Mouse (Mus musculus) adrenal gland, adult (tissue): ENCODE results near the gene Smo.
"Not testable (repeated sequence)": the region's sequence is repeated elsewhere in the genome, so short reads cannot be mapped to it uniquely, and the experiment has no call there.

Experiments
- DNase-seq, 2 experiments: peaks; one replicate each; pipeline ENCODE4 v3.0.0; 2022 to 2023; ENCODE audit warnings: low spot score in 1 of 2; ENCODE audit not compliant: inconsistent age in 2 of 2

The Smo gene

GRCm38 (mm10) chr6:29726576-29727200 lies 8.6 kb upstream of the Smo start:
- DNase-seq, result no peak

DNA sequence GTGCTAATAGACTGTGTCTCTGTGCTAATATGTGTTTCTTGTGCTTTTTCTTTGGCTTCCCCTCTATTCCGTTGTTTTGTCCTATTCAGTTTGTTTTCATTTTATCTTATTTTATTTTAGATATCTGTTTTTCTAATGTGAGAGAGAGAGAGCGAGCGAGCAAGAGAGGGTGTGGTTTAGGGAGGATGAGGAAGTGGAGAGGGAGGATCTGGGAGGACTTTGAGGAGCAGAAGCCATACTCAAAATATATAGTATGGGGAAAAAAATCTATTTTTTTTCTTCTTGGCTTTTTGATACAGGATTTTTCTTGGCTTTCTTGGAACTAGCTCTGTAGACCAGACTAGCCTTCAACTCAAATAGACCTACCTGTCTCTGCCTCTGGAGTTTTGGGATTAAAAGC lies 7.3 kb upstream of the Smo start:
- DNase-seq, result no peak

DNA sequence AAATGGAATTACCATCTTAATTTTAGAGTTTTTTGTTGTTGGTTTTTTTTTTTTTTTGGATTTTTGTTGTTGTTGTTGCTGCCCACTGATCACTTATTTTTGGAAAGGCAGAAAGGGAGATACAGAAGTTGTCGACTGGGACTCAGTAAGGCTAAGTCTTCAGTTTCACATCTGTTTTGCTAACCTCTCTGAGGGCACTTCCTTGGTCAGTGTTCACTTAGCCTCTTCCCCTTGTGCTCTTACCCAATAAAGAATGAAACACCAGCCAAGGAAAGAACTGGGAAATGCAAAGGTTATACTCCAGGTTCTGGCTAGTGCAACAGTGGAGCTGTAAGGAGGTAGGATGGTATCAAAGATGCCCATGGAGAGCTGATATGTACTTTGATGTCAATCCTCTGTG lies 5.8 kb upstream of the Smo start:
- DNase-seq, result no peak

GRCm38 (mm10) chr6:29735689-29736451 lies 567 bp downstream of the Smo start:
- peak; percentile 68 to 89 for DNase-seq

GRCm38 (mm10) chr6:29736610-29737458 lies 1.5 kb downstream of the Smo start:
- DNase-seq, result peak in 1 of 2 experiments; percentile 67

GRCm38 (mm10) chr6:29751466-29752152 lies 16.3 kb downstream of the Smo start:
- no peak for DNase-seq

- DNase-seq, result no peak
These were observed 18.0 kb downstream of the Smo start for GRCm38 (mm10) chr6:29753336-29753735.

GRCm38 (mm10) chr6:29756001-29756400 lies 20.7 kb downstream of the Smo start:
- no peak for DNase-seq

GRCm38 (mm10) chr6:29756476-29756875 lies 21.2 kb downstream of the Smo start:
- peak; percentile 24 to 74 for DNase-seq

DNA sequence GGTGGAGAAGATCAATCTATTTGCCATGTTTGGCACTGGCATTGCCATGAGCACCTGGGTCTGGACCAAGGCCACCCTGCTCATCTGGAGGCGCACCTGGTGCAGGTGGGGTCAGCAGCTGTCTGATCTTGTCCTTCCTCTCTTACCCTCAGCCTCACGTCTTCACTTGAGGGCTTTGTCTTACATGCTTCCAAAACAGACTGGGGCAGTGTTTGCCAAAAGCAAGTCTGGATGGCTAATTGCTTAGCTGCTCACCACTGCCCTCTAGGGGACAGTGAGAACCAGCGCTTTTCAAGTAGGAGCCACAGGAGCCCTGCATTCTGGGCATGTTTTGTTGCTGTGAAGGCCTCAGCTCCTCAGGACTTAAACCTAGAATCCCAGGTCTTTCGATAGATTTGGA lies 23.1 kb downstream of the Smo start:
- DNase-seq, result peak; percentile 67 to 89

- DNase-seq, result peak in 1 of 2 experiments; percentile 43
These were observed 23.8 kb downstream of the Smo start for GRCm38 (mm10) chr6:29759012-29759679.

- DNase-seq, result not testable (repeated sequence)
These were observed 25.1 kb downstream of the Smo start for GRCm38 (mm10) chr6:29760397-29760796.

GRCm38 (mm10) chr6:29761282-29761681 lies 26.0 kb downstream of the Smo start:
- no peak for DNase-seq

GRCm38 (mm10) chr6:29762524-29762923 lies 27.2 kb downstream of the Smo start:
- peak; percentile 36 to 78 for DNase-seq

DNA sequence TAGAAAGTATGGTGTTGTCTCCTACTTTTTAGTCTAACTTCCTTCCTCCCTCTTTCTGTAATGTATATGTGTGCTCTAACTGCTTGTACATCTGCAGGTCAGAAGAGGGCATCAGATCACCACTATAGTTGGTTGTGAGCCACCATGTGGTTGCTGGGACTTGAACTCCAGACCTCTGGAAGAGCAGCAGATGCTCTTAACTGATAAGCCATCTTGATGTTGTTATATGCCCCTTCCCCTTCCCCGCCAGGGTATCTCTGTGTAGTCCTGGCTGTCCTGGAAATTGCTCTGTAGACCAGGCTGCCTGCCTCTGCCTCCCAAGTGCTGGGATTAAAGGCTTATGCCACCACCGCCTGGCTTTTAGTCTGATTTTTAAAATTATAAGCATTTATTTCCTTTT lies 31.6 kb downstream of the Smo start:
- DNase-seq, result peak; percentile 20 to 51

DNA sequence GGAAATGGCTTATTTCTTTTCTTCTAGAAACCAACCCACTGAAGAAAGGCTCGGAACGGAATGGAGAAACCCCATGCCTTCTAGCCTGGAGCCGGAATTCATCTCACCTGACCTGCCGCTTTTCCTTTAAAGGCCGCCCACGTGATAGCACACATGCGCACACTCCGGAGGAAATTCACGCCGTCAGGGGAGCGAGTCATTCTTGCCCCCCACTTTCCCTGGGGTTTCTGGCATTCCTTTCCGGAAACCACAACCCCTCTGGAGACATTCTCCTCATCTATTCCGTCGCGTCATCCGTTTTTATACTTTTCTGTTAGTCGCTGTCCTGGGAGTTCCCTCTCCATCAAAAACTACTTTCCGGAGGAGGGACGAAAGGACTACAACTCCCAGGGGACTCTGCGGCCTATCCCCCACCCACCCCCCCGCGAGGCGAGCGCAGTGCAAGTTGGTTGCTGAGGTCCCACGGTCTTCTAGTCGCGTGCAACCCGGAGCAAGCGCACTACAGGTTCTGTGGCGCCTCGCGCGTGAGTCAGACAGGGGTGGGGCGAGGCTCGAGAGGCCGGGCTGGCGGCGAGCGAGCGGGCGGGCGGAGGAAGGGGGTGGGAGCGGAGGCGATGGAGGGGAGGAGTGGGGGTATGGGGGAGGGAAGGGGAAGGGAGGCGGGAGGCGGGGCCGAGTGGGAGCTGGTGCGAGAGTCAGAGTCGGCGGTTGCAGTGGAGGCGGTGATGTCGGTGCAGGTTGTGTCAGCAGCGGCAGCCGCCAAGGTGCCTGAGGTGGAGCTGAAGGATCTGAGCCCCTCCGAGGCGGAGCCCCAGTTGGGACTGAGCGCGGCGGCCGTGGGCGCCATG lies 32.7 kb downstream of the Smo start, which contains the start of gene Ahcyl2:
Gene Ahcyl2 (plus strand): TSS at position 199 of the 848 bp plus-strand sequence.
- DNase-seq, result peak; percentile 98

DNA sequence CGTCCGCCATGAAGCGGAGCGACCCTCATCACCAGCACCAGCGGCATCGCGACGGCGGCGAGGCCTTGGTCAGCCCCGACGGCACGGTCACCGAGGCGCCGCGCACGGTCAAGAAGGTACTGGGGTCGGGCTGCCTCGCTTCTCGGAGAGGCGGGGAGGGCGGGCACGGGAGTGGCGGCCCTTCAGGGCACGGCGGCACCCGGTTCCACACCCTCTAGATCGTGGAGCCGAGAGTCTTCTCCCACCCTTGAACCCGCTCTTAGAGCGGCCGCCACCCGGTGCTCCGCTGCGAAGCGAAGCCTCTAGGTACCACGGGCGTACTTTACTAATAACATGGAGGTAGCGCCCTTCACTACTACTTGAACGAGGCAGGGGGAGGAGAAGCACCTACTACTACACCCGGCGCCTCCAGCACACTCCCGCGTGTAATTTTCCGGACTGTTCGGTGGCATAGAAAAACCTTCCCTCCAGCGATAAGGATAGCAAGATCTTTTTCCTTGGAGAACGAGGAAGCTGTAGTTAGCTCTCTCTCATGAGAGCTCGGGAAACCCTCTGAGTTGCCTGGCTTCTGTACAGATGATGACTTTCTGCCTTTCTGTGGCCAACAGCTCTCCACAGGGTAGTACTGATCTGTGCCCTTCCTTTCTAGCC lies 33.6 kb downstream of the Smo start:
- DNase-seq, result peak in 1 of 2 experiments; percentile 91

DNA sequence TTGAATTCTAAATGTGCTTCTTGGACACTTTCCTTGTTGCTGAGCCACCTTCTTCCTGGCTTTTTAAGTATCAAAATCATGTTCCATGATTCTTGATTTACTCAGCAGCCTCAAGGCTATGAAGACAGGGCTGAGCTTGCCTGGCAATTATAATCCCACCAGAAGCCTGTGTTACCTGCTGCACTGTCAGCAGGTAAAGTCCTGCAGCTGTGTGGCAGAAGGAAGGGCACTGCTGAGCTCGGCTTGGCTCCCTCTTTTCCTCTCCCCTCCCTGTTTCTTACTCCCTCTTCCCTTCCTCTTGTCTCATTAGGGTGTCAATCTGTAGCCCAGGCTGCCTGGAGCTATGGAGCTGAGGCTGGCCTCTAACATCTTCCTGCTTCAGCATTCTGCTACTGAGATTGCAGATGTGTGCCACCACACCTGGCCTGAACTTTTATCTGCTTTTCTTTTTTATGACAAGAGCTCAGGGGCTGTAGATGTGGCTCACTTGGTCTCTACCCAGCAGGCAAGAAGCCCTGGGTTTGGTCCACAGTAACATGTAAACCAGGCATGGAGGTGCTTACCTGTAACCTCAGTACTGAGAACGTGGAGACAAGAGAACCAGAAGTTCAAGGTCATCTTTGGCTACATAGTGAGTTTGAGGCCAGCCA lies 35.5 kb downstream of the Smo start:
- peak in 1 of 2 experiments; percentile 62 for DNase-seq
